Mouse (Mus musculus) liver, adult 2 months (tissue): ENCODE measurements at regions not wholly inside any gene's neighbourhood (a gene's known extent, or its start where the extent isn't known, plus 50 kb on each side); places are given as distances from the start of the nearest gene placed in this dataset.

ENCODE experiments used
- CTCF ChIP-seq: fragments of 200-500 bp; IDR thresholded peaks from 2 replicates; pipeline ENCODE4 v1.5.1; 2011; ENCODE audit warnings: low read depth, low read length, control low read depth
- POLR2A ChIP-seq: fragments of 200-500 bp; IDR thresholded peaks from 2 replicates; pipeline ENCODE4 v1.6.1; 2011; ENCODE audit warnings: low read length, control low read depth; ENCODE audit not compliant: insufficient read depth; ENCODE audit errors: extremely low read depth

DNA sequence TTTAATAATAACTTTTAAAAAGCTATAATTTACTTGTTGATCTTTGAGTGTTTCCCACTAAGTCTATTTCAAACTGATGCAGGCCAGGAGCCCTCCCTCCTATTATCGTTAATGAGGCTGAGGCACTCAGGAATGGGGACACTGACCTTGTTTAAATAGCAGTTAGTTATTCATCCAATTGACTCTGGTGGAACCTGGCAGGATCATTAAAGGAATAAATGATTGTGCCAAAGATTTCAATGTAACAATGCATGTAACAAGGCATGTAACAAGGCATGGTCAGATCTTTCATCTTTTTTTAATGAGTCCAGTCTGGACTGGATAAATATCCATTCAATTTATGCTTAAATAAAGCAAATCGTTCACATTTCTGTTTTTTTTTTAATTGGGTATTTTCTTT, 393.6 kb upstream of the Gm10800 start:
- TF ChIP-seq CTCF: no peak
- no peak for TF ChIP-seq POLR2A
